Mouse (Mus musculus) brain, adult 10 weeks (tissue): Measurements from ENCODE around the gene Zfp874a. TPM values are rescaled to one million over a fixed set of nuclear protein-coding genes. Genes with fewer than 3 reads are reported as not detected.

ENCODE experiments used
- polyA plus RNA-seq: library from polyadenylated mRNA; stranded (reverse); fragments of 350-450 nt; fragmentation: Illumina TruSeq; extraction: RNeasy Lipid Tissue Mini Kit (QIAGEN cat#74804); gene quantifications from one replicate; pipeline ENCODE4 v1.2.3, GENCODE M21; 2015; ENCODE audit warnings: low read depth, low replicate concordance

Zfp874a gene
- polyA plus RNA-seq: 18.4 TPM

DNA sequence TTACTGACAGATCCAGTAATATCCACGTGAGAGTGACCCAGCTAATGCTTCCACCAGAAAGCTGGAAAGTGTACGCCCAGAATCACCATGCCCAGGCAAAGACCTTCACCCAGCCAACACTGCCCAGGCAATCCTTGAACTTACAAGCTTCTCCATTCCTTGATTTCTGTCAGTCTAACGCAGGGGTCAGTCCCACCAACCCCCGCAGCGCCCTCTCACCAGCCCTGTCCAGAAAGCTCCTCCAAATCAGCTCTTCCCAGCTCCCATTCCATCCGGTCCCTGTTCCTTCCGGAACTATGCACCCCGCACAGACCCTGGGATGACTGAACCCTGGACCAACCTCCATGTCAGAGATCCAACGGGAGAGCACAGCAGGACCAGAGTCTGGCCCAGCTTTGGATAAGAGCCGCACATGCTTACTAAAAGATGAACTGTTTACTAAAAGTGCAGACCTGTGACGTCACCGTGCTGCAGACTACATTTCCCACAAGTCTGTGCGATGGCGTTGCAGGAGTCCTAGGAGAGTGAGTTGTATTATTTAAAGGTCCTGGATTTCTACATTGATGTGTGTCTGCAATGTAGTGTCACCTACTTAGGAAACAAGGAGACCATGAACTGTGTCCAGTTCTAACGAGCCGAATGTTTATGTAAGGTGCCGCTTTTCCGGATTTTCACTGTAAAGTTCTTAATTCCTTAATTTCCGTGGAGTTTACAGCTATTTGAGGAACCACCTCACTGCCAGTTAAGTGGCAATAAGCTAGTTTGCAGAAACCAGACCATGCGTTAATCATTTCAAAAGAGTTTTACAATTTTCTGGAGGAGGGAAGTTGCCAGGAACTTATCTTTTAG lies at the start of gene Zfp874a:
Gene Zfp874a (minus strand): TSS at position 453 of the 849 bp plus-strand sequence.

GRCm38 (mm10) chr13:67500084-67500719 lies 48.8 kb upstream of the Zfp874a start, which contains the start of gene Zfp58:
Zfp58 (minus strand) TSS chr13:67500555.

GRCm38 (mm10) chr13:67483625-67484423 lies 32.4 kb upstream of the Zfp874a start, which contains the start of gene Zfp874b:
Zfp874b (minus strand) TSS chr13:67484258.

GRCm38 (mm10) chr13:67421207-67421857 lies 30.1 kb downstream of the Zfp874a start, which contains the start of gene Zfp459:
Zfp459 (minus strand) TSS chr13:67421418.

DNA sequence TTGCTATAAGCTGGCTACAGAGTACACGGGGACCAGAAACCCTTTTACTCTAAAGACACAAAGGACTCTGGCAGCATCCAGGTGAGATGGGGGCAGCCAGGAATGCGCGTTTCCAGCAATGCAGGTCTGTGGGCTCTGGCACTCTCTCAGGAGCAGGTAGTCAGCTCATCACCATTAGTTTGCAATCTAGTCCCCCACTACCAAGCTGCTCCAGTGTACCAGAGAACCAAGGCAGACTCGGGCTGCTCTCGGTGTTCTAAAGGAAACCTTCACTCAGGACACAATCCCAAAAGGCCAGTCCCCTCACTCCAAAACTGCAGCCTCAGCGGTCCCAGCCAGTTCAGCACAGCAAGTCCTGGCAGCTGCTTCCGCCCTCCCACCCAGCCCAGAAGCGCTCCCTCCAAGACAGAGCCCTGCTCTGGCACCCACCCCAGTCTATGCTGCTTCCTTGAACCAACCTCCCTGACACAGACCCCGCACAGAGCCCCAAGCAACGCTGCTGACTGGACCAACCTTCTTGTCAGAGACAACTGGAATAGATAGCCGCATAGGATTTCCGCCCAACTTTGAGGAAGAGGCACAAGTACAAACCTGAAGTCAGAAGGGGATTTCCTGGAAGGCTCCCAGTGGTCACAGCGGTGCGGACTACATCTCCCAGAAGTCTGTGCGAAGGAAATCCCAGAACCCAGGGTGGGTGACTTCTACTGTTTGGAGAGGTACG lies 52.1 kb downstream of the Zfp874a start, which contains the start of gene Zfp429:
Gene Zfp429 (minus strand): TSS at position 637 of the 721 bp plus-strand sequence.

DNA sequence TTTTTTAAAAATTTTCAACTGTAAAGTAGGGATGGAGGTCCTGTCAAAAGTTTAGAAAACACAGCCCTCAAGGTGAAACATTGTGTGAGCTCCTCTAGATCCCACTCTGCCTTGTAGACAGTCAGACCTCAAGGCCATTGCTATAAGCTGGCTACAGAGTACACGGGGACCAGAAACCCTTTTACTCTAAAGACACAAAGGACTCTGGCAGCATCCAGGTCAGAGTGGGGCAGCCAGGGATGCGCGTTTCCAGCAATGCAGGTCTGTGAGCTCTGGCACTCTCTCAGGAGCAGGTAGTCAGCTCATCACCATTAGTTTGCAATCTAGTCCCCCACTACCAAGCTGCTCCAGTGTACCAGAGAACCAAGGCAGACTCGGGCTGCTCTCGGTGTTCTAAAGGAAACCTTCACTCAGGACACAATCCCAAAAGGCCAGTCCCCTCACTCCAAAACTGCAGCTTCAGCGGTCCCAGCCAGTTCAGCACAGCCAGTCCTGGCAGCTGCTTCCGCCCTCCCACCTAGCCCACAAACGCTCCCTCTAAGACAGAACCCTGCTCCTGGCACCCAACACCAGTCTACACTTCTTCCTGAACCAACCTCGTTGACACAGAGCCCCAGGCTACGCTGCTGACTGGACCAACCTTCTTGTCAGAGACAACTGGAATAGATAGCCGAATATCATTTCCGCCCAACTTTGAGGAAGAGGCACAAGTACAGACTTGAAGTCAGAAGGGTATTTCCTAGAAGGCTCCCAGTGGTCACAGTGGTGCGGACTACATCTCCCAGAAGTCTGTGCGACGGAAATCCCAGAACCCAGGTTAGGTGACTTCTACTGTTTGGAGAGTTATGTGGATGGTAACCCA lies 76.1 kb downstream of the Zfp874a start, which contains the start of the genes Gm28041 and Zfp456:
Gene Gm28041 (minus strand): TSS at position 684 of the 862 bp plus-strand sequence.
Gene Zfp456 (minus strand): TSS at position 761 of the 862 bp plus-strand sequence.

Other genes with a start within 250 kb of the Zfp874a start
- 6.0 TPM for gene Zfp458, start 173.2 kb downstream of the Zfp874a start, polyA plus RNA-seq
- 0.83 TPM for gene Zfp457, start 145.1 kb downstream of the Zfp874a start, polyA plus RNA-seq
- gene Zfp595, start 119.1 kb downstream of the Zfp874a start, polyA plus RNA-seq: 2.9 TPM
- gene Gm28044, start 91.1 kb downstream of the Zfp874a start, polyA plus RNA-seq: not detected
- gene Zfp953, start 91.0 kb downstream of the Zfp874a start, polyA plus RNA-seq: 1.3 TPM
- gene Gm28041, start 75.9 kb downstream of the Zfp874a start, polyA plus RNA-seq: not detected
- gene Zfp456, start 75.8 kb downstream of the Zfp874a start, polyA plus RNA-seq: 1.5 TPM
- gene Zfp429, start 51.8 kb downstream of the Zfp874a start, polyA plus RNA-seq: 3.9 TPM
- 3.2 TPM for gene Zfp459, start 30.2 kb downstream of the Zfp874a start, polyA plus RNA-seq
- 14.4 TPM for gene Zfp874b, start 32.6 kb upstream of the Zfp874a start, polyA plus RNA-seq
- 8.9 TPM for gene Zfp58, start 48.9 kb upstream of the Zfp874a start, polyA plus RNA-seq
- gene Gm26965, start 74.5 kb upstream of the Zfp874a start, polyA plus RNA-seq: not detected
- 25.8 TPM for gene Zfp87, start 74.6 kb upstream of the Zfp874a start, polyA plus RNA-seq
- gene Zfp748, start 102.2 kb upstream of the Zfp874a start, polyA plus RNA-seq: 10.3 TPM
- 9.4 TPM for gene Zfp729b, start 158.1 kb upstream of the Zfp874a start, polyA plus RNA-seq
- not detected for gene Gm49345, start 186.1 kb upstream of the Zfp874a start, polyA plus RNA-seq
- 7.8 TPM for gene Zfp729a, start 186.2 kb upstream of the Zfp874a start, polyA plus RNA-seq
- 19.5 TPM for gene Zfp738, start 235.4 kb upstream of the Zfp874a start, polyA plus RNA-seq